Mouse (Mus musculus): ENCODE measurements around the gene Cpne9.

- TF ChIP-seq GATA1 (IDR thresholded peaks at IDR 0.05; ENCODE audit: borderline replicate concordance, low read length) (no peak), FLI1 (IDR thresholded peaks at IDR 0.05; ENCODE audit: low read length) (no peak)
These were observed 7.2 kb downstream of the Cpne9 start for GRCm38 (mm10) chr6:113289346-113289745.

Data from megakaryocyte, embryonic 14.5 days (primary cell).